Mouse (Mus musculus) kidney, embryonic 16.5 days (tissue): ENCODE measurements at regions not wholly inside any gene's neighbourhood (a gene's known extent, or its start where the extent isn't known, plus 50 kb on each side); places are given as distances from the start of the nearest gene placed in this dataset.

Experiments used
- ATAC-seq: fragments of 200-750 bp; cut with Nextera tagmentation; 2 replicates; pipeline ENCODE4 v1.8.0; 2017; ENCODE audit warnings: moderate TSS enrichment; ENCODE audit not compliant: low FRiP score, low TSS enrichment
- H3K27ac ChIP-seq: fragments of 300-500 bp; sonication (generic); 2 replicates; pipeline ENCODE4 v1.5.1; 2014; ENCODE audit warnings: low read length
- H3K27me3 ChIP-seq: fragments of 300-500 bp; sonication (generic); 2 replicates; pipeline ENCODE4 v1.6.1; 2014; ENCODE audit warnings: low read length, control low read depth, mixed read lengths; ENCODE audit not compliant: insufficient read depth
- H3K36me3 ChIP-seq: fragments of 300-500 bp; sonication (generic); 2 replicates; pipeline ENCODE4 v1.6.1; 2014; ENCODE audit warnings: low read length, control low read depth, mixed read lengths; ENCODE audit not compliant: insufficient read depth
- H3K4me1 ChIP-seq: fragments of 300-500 bp; sonication (generic); 2 replicates; pipeline ENCODE4 v1.6.1; 2014; ENCODE audit warnings: low read length, control low read depth, mixed read lengths; ENCODE audit not compliant: insufficient read depth
- H3K4me2 ChIP-seq: fragments of 300-500 bp; sonication (generic); replicated peaks from 2 replicates; pipeline ENCODE4 v1.6.1; 2014; ENCODE audit warnings: low read depth, low read length
- H3K4me3 ChIP-seq: fragments of 300-500 bp; sonication (generic); 2 replicates; pipeline ENCODE4 v1.5.1; 2014; ENCODE audit warnings: mild to moderate bottlenecking, low read length
- H3K9ac ChIP-seq: fragments of 300-500 bp; sonication (generic); replicated peaks from 2 replicates; pipeline ENCODE4 v1.6.1; 2014; ENCODE audit warnings: low read length
- H3K9me3 ChIP-seq: fragments of 300-500 bp; sonication (generic); 2 replicates; pipeline ENCODE4 v1.6.1; 2016; ENCODE audit warnings: low read length, control low read depth
- WGBS: fragments of 180-500 bp; shearing (Covaris S2); extraction: QIAGEN DNeasy Blood & Tissue Kit; methylation state at CpG from one replicate; pipeline ENCODE4 v1.1.7; 2014; 5-methylcytosine and 5-hydroxymethylcytosine counted together

GRCm38 (mm10) chr4:119057826-119058225 is 50.7 kb upstream of the Slc2a1 start:
- ATAC-seq = 0 out of 2 replicates have a peak, but pooled peaks have one; percentile 35
- H3K27me3 ChIP-seq = no peaks in the 10 kb centered on the region
- 71% methylated on average over 1 of the region's 1 CpGs for WGBS
- no peak overlapping the region for H3K4me2 ChIP-seq
- no peak overlapping the region for H3K9ac ChIP-seq
- no peaks in the 10 kb centered on the region for H3K36me3 ChIP-seq
- H3K4me3 ChIP-seq = no peak overlapping the region
- peaks cover 5% of the 10 kb centered on the region; the same call in 1 of the 2 replicates for H3K4me1 ChIP-seq
- H3K27ac ChIP-seq = no peak overlapping the region
- H3K9me3 ChIP-seq = no peaks in the 10 kb centered on the region
